ENCODE assay signal across 25 mouse cellular contexts in genomic region chr19:17525558-17525957, GRCm38 (mm10).
A peak's percentile ranks its signal among the peaks of the same experiment; 100 is the strongest.
DNase-seq lines count a peak whose midpoint lies in the region; ATAC-seq and TF ChIP-seq lines count a peak whose summit lies in the region.
"Had no signal": no experiment of that assay in that cellular context is flagged by ENCODE, and none has a peak within 500 bp of the region (broad histone marks: within the 10 kb centered on the region; RNA-seq: fewer than 3 reads in every experiment).

No protein-coding gene starts in this region.

- H3K4me3 ChIP-seq in embryonic facial prominence, embryonic 15.5 days (replicated peaks): no peak overlapping the region
- no peak overlapping the region for H3K4me3 ChIP-seq in embryonic facial prominence, embryonic 10.5 days
- H3K4me3 ChIP-seq in kidney, embryonic 15.5 days (replicated peaks): no peak overlapping the region
- H3K4me3 ChIP-seq in kidney, postnatal 0 days (replicated peaks; ENCODE audit: low read depth, low read length): no peak overlapping the region
- H3K4me3 ChIP-seq: embryonic facial prominence, embryonic 13.5 days; forebrain, embryonic 10.5 days; forebrain, embryonic 12.5 days had no signal

- no peak overlapping the region for H3K4me2 ChIP-seq in embryonic facial prominence, embryonic 15.5 days (replicated peaks)
- H3K4me2 ChIP-seq in kidney, embryonic 15.5 days: no peak overlapping the region
- no peak overlapping the region for H3K4me2 ChIP-seq in kidney, postnatal 0 days (ENCODE audit: low read length)
- H3K4me2 ChIP-seq: embryonic facial prominence, embryonic 13.5 days; forebrain, embryonic 12.5 days had no signal

- 63% methylated on average over 1 of the region's 1 CpGs for WGBS in embryonic facial prominence, embryonic 15.5 days
- WGBS in embryonic facial prominence, embryonic 10.5 days: 86% methylated on average over 1 of the region's 1 CpGs
- 83% methylated on average over 1 of the region's 1 CpGs for WGBS in kidney, embryonic 15.5 days
- 44% methylated on average over 1 of the region's 1 CpGs for WGBS in kidney, postnatal 0 days

- H3K27me3 ChIP-seq in embryonic facial prominence, embryonic 15.5 days: no peaks in the 10 kb centered on the region
- no peaks in the 10 kb centered on the region for H3K27me3 ChIP-seq in embryonic facial prominence, embryonic 10.5 days (replicated peaks; ENCODE audit: low read depth, poor library complexity, severe bottlenecking)
- H3K27me3 ChIP-seq in kidney, embryonic 15.5 days: no peaks in the 10 kb centered on the region
- no peaks in the 10 kb centered on the region for H3K27me3 ChIP-seq in kidney, postnatal 0 days (ENCODE audit: insufficient read depth, low read length)
- H3K27me3 ChIP-seq: CH12.LX; embryonic facial prominence, embryonic 13.5 days; forebrain, embryonic 12.5 days had no signal

- H3K4me1 ChIP-seq in embryonic facial prominence, embryonic 15.5 days: no peaks in the 10 kb centered on the region
- no peaks in the 10 kb centered on the region for H3K4me1 ChIP-seq in embryonic facial prominence, embryonic 10.5 days
- peaks cover 3% of the 10 kb centered on the region; the same call in 1 of the 2 replicates for H3K4me1 ChIP-seq in kidney, embryonic 15.5 days
- no peaks in the 10 kb centered on the region for H3K4me1 ChIP-seq in kidney, postnatal 0 days (replicated peaks; ENCODE audit: insufficient read depth, low read length)
- H3K4me1 ChIP-seq: embryonic facial prominence, embryonic 13.5 days; forebrain, embryonic 10.5 days; forebrain, embryonic 12.5 days had no signal

- no peak overlapping the region for H3K27ac ChIP-seq in embryonic facial prominence, embryonic 15.5 days (replicated peaks)
- no peak overlapping the region for H3K27ac ChIP-seq in embryonic facial prominence, embryonic 10.5 days (replicated peaks)
- H3K27ac ChIP-seq in kidney, embryonic 15.5 days: no peak overlapping the region
- H3K27ac ChIP-seq in kidney, postnatal 0 days: no peak overlapping the region
- H3K27ac ChIP-seq: embryonic facial prominence, embryonic 13.5 days; forebrain, embryonic 10.5 days; forebrain, embryonic 12.5 days had no signal

- no peaks in the 10 kb centered on the region for H3K36me3 ChIP-seq in embryonic facial prominence, embryonic 15.5 days
- no peaks in the 10 kb centered on the region for H3K36me3 ChIP-seq in embryonic facial prominence, embryonic 10.5 days (replicated peaks)
- H3K36me3 ChIP-seq in kidney, embryonic 15.5 days: no peaks in the 10 kb centered on the region
- H3K36me3 ChIP-seq in kidney, postnatal 0 days (ENCODE audit: insufficient read depth, low read length): no peaks in the 10 kb centered on the region
- H3K36me3 ChIP-seq: embryonic facial prominence, embryonic 13.5 days; forebrain, embryonic 10.5 days; forebrain, embryonic 12.5 days; G1E had no signal

- no peak for DNase-seq in embryonic facial prominence, embryonic 10.5 days (ENCODE audit: low spot score)
- no peak for DNase-seq in kidney, adult 8-10 months
- peak; percentile 34 for DNase-seq in kidney, postnatal 0 days (ENCODE audit: low spot score)
- DNase-seq in kidney, postnatal 10 days: no peak
- DNase-seq: adrenal gland, adult 8-10 months; adrenal gland, postnatal 14 days; adrenal gland, postnatal 36 days; B cell, adult 2 months; cerebellum, adult 11-12 months; cerebellum, adult 2 months; cerebellum, adult 9-10 months; cerebellum, postnatal 10 days; cerebellum, postnatal 25 days had no signal

- TF ChIP-seq CTCF in kidney, postnatal 0 days (IDR thresholded peaks at IDR 0.05; ENCODE audit: low read depth): no peak

- H3K9me3 ChIP-seq in embryonic facial prominence, embryonic 15.5 days (replicated peaks): no peaks in the 10 kb centered on the region
- no peaks in the 10 kb centered on the region for H3K9me3 ChIP-seq in embryonic facial prominence, embryonic 10.5 days
- H3K9me3 ChIP-seq in kidney, embryonic 15.5 days (replicated peaks): no peaks in the 10 kb centered on the region
- no peaks in the 10 kb centered on the region for H3K9me3 ChIP-seq in kidney, postnatal 0 days (replicated peaks; ENCODE audit: low read length)
- H3K9me3 ChIP-seq: embryonic facial prominence, embryonic 13.5 days; forebrain, embryonic 10.5 days; forebrain, embryonic 12.5 days; G1E had no signal

- peak; percentile 19; the same call in 1 of the 2 replicates for ATAC-seq in embryonic facial prominence, embryonic 15.5 days (ENCODE audit: insufficient number of reproducible peaks, low FRiP score, low TSS enrichment, low read depth)
- peak; percentile 80 for ATAC-seq in kidney, embryonic 15.5 days (replicated peaks; ENCODE audit: low FRiP score)
- ATAC-seq in kidney, postnatal 0 days (replicated peaks; ENCODE audit: low FRiP score, low read depth): no peak
- ATAC-seq: activated CD4-positive, CD25-positive, alpha-beta regulatory T cell, adult 4 months; CD4-positive, CD25-positive, alpha-beta regulatory T cell, adult 4 months; forebrain, embryonic 14.5 days; forebrain, embryonic 16.5 days; Patski had no signal

- H3K9ac ChIP-seq in embryonic facial prominence, embryonic 15.5 days: no peak overlapping the region
- H3K9ac ChIP-seq in kidney, embryonic 15.5 days: no peak overlapping the region
- no peak overlapping the region for H3K9ac ChIP-seq in kidney, postnatal 0 days (ENCODE audit: low read depth, low read length)
- H3K9ac ChIP-seq: embryonic facial prominence, embryonic 13.5 days; forebrain, embryonic 12.5 days had no signal
